Mouse (Mus musculus) layer of hippocampus, adult 9-11 months (tissue): ENCODE results near the gene Dnm2.

Source experiments
- DNase-seq: peaks from one replicate; pipeline ENCODE4 v3.0.0; 2022

The Dnm2 gene

GRCm38 (mm10) chr9:21432066-21432465 is 7.4 kb downstream of the Dnm2 start:
- no peak for DNase-seq

DNA sequence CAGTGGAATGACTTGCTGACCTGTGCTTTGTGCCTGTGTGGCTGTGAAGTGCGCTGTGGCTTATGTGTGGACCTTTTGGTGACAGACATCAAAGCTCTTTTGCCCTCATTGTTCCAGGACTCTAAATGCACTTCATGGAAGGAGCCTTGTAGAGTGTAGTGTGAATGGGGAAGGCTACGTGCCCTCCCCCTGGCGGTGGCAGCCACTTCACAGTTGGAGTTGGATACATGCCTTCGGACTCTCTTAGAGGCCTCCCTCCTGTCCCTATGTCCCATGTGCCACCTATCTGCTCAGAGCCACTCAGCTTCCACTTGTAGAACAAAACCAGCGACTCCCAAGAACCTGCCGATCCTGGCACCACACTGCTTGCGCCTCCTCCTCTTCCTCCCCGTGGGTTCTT is 9.1 kb downstream of the Dnm2 start:
- no peak for DNase-seq

- DNase-seq: no peak
Measured at GRCm38 (mm10) chr9:21434410-21434809, 9.7 kb downstream of the Dnm2 start.

DNA sequence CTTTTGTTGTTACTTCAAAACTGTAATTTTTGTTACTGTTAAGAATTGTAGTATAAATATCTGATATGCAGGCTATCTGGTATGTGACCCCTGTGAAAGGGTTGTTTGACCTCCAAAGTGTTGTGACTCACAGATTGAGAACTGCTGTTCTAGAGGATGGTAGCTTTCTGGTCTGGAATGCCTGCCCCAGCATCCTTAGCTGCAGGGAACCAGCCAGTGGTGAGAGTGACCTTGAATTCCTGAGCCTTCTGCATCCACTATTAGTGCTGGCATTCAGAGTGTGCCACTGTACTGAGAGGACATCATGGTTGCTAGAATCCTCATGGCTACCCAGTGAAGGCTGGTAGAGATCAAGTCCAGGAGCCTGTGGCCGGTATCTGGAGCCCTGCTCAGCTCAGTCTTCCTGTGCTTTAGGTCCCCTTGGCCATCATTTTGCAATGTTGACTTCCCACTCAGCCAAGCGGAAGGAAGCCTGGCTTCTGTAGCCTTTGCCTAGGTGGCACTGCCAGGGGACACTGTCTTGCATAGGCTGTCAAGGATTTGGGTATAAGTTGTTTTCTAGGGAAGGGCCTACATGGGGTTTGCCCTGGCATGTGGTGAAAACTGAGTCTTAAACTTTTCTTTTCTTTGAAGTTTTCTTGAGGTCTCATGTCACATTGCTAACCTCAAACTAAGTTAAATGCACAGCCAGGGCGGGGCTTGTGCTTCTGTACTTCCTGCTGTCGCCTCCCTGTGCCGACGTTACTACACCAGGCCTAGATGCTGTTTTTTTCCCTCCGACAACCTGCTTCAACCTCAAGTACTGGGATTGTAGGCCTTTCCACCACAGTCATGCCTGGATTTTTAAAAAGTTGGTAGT is 11.3 kb downstream of the Dnm2 start:
- DNase-seq: no peak

DNA sequence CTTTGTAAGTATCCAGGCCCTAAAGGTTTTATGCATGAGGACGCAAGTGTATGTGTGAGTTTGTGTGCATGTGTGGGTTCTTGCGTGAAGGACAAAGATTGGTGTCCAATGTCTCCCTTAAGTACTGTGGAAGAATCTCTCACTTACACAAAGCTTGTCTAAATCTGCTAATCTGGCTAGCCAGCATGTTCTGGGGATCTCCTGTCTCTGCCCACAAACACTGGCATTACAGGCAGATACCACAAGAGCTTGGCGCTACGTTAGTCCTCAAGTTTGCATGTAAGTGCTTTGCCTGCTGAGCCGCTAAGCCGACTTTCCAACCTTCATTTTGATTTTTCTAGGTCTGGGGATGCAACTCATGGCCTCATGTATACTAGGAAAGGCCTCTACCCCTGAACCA is 12.9 kb downstream of the Dnm2 start:
- DNase-seq: no peak

GRCm38 (mm10) chr9:21438219-21438618 is 13.5 kb downstream of the Dnm2 start:
- peak; percentile 60 for DNase-seq

GRCm38 (mm10) chr9:21439456-21439855 is 14.7 kb downstream of the Dnm2 start:
- DNase-seq: peak; percentile 76

- DNase-seq: no peak
Measured at GRCm38 (mm10) chr9:21439914-21440313, 15.2 kb downstream of the Dnm2 start.

DNA sequence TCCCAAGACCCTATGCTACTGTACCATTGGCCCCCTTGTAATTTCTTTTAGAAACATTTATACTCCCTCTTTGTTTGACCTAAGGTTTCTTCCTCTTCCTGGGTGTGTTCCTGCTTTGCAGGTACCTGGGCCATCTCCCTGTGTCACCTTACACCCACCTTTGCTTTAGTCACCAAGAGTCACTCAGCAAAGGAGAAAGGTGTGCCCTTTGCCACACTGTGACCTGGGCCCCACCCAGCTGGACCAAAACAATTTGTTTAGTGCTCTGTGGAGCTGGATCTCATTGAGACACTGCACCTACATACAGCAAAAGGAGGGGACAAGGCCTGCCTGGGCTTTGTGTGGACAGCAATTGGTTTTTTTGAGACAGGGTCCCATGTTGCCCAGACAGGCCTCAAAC is 15.7 kb downstream of the Dnm2 start:
- DNase-seq: no peak

GRCm38 (mm10) chr9:21443853-21444252 is 19.1 kb downstream of the Dnm2 start:
- no peak for DNase-seq

DNA sequence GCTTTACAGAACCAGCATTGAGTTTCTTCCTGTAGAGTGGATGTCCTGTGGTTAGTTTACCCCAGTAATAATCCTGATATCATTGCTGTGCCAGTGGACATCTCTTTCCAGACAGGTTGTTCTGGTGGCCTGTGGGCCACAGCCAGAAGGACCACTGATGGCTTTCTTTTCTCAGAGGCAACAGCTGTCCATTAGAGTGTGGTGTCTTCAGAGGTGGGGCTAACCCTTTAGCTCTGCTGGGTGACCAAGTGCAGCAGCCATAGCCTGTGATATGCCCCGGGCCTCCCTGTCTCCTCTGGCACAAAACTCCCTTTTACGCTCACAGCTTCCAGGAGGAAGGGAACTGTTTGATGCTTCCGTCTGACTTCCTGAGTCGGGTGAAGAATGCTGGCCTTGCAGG is 19.9 kb downstream of the Dnm2 start:
- no peak for DNase-seq

DNA sequence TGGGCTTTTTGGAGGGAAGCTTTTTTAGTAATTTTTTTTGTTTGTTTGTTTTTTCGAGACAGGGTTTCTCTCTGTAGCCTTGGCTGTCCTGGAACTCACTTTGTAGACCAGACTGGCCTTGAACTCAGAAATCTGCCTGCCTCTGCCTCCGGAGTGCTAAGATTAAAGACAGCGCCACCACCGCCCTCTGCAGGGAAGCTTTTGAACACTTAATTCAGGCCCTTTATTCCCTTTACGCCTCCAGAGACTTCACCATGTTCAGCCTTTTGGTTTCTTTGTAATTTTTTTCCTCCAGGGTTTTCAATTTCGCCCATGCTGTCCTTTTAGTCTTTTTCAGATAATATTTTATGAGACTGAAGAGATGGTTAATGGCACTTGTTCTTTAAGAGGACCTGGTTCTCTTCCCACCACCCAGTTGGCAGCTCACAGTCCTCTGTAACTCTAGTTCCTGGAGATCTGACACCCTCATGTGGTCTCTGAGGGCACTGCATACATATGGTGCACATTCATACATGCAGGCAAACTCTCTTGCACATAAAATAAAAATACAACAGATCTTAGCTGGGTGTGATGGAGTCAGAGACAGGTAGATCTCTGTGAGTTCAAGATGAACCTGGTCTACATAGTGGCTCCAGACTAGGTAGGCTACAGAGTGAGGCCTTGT is 20.5 kb downstream of the Dnm2 start:
- DNase-seq: no peak

GRCm38 (mm10) chr9:21447778-21448177 is 23.1 kb downstream of the Dnm2 start:
- no peak for DNase-seq

- DNase-seq: no peak
Measured at GRCm38 (mm10) chr9:21449710-21450109, 25.0 kb downstream of the Dnm2 start.

DNA sequence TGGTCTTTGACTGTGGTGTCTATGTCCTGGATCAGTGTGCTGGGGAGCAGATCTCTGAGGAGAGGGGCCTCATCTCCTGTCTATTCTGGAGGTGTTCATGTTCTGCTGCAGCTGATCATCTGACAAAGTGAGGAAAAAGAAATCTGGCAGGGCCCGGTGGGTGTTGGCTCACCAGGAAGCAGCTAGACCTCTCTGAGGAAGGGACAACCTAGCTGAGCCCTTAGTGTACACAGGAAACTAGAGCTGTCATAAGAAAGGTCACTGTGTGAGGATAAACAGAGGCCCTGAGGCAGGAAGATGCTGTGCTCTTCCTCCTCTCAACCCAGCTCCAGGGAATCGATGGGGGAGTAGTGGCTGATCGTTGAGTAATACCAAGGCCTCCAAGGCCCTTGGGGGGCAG is 25.6 kb downstream of the Dnm2 start:
- DNase-seq: no peak

GRCm38 (mm10) chr9:21451391-21451790 is 26.7 kb downstream of the Dnm2 start:
- DNase-seq: no peak

GRCm38 (mm10) chr9:21451870-21452269 is 27.2 kb downstream of the Dnm2 start:
- DNase-seq: no peak

DNA sequence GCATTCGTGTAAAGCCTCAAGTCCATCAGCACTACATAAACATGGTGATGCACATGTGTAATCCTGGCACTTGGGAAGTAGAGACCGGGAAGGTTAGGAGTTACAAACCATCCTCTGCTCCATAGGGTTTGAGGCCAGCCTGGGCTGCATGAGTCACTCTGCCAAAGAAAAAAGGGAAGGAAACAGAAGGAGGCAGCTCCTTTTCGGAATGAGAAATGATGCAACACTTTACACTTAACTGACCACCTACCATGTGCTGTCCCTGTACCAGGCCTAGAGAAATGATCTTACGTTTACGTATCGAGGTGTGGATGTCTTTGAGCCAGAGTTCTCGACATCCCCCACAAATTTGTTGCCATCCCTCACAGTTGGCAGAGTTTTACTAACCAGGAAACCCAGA is 28.3 kb downstream of the Dnm2 start:
- DNase-seq: no peak

GRCm38 (mm10) chr9:21453459-21453858 is 28.8 kb downstream of the Dnm2 start:
- no peak for DNase-seq

DNA sequence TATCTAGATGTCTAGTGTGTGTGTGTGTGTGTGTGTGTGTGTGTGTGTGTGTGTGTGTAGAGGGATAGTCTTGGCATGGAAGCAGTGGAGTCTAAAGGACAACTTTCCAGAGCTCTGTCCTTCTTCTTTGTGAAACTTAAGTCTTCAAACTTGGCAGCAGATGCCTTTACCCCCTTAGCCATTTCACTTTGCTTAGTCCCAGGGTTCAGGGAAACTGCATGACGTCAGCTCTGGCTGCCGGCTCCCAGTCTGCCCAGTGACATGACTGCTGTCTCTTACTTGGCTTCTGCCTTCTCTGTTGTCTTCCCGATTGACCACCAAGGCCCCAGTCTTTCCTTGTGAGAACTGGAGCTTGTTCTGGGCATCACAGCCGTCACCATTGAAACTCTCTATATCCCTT is 29.8 kb downstream of the Dnm2 start:
- DNase-seq: no peak

DNA sequence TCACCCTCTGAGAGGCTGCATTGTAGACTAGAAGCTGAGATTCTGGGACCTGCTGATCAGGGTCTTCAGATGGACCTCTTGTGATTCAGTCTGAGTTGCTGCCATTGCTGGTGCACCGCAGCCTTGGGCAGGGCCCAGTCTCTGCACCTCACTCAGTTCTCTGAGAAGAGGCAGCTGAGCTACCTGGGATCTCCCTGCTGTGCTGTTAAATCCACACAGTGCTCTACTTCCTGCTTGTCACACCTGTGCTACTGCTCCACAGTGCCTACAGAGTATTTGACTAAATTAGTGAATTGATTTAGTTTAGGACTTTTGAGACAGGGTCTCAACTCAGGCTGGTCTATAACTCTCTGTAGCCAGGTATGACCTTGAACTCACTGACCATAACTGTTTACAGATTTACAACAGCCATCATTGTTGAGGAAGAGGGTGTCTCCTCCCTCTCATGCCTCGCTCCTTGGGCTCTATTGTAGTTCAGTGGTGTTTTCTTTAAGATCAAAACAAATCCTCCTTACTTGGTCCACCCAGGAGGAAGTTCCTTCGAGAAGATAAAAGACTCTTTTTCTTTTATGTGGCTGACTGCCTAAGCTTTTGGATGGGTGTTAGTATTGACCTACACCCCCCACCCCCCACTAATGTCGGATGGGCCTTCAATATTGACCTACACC is 30.5 kb downstream of the Dnm2 start:
- DNase-seq: no peak

DNA sequence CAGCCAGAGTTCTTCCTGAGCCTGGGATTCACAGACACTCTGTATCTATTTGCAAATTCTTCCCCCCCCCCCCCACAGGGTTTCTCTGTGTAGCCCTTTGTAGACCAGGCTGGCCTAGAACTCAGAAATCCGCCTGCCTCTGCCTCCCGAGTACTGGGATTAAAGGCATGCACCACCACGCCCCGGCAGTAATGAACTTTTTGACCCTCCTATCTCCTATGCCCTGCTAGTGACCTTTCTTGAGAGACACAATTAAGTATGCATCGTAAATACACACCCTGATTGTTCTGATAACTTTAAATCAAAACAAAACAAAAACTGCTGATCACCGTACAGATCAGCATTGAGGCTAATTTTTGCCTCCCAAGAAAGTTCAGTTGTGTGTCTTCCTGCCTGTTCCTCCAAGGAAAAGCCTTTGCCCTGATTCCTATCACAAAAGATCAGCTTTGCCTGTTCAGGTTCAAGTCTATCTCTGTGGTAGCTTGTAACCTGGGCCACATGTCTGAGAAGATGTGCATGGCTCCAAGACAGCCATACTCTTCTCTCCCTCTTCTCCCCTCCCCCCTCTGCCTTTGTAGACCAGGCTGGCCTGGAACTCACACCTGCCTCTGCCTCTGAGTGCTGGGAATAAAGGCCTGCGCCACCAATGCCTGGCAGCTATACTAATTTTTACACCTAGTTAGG is 31.7 kb downstream of the Dnm2 start:
- no peak for DNase-seq

- no peak for DNase-seq
Measured at GRCm38 (mm10) chr9:21456930-21457634, 32.4 kb downstream of the Dnm2 start.
